Comparison of ENCODE assay signal across 25 mouse cellular contexts in genomic region chr5:125501505-125501904, GRCm38 (mm10). TPM values are rescaled to one million over a fixed set of nuclear protein-coding genes. Genes with fewer than 3 reads are reported as not detected.
A peak's percentile ranks its signal among the peaks of the same experiment; 100 is the strongest.
DNase-seq lines count a peak whose midpoint lies in the region; ATAC-seq and TF ChIP-seq lines count a peak whose summit lies in the region.
"Had no signal": no experiment of that assay in that cellular context is flagged by ENCODE, and none has a peak within 500 bp of the region (broad histone marks: within the 10 kb centered on the region; RNA-seq: fewer than 3 reads in every experiment).

No protein-coding gene starts in this region.

- H3K27me3 ChIP-seq in liver, adult 2 months (ENCODE audit: control insufficient read depth, insufficient read depth, low read length): no peaks in the 10 kb centered on the region
- H3K27me3 ChIP-seq in liver, postnatal 0 days (ENCODE audit: insufficient read depth, low read length): no peaks in the 10 kb centered on the region
- H3K27me3 ChIP-seq: CH12.LX; embryonic facial prominence, embryonic 12.5 days; forebrain, embryonic 13.5 days; forebrain, embryonic 15.5 days; Patski had no signal

- WGBS in liver, adult 2 months: 83% methylated on average over 6 of the region's 6 CpGs
- 62% methylated on average over 6 of the region's 6 CpGs for WGBS in liver, postnatal 0 days (ENCODE audit: insufficient replicate concordance)

- DNase-seq in liver, adult 2 months (ENCODE audit: extremely low read depth, low read depth, low spot score): peak; percentile 67
- DNase-seq in liver, postnatal 0 days: no peak
- DNase-seq in ovary, postnatal 10 days (ENCODE audit: low spot score): no peak
- DNase-seq in layer of hippocampus, adult 9-11 months: no peak
- no peak for DNase-seq in ovary, postnatal 14 days (ENCODE audit: low spot score)
- DNase-seq: adrenal gland, adult 8-10 months; adrenal gland, postnatal 14 days; adrenal gland, postnatal 36 days; B cell, adult 2 months; cerebellum, adult 11-12 months; cerebellum, adult 2 months; cerebellum, adult 9-10 months; cerebellum, postnatal 25 days; forebrain, postnatal 0 days had no signal

- no peak overlapping the region; the same call in 1 of the 2 replicates for H3K27ac ChIP-seq in liver, adult 2 months (replicated peaks; ENCODE audit: insufficient read depth, low read depth, low read length)
- no peak overlapping the region for H3K27ac ChIP-seq in liver, postnatal 0 days (ENCODE audit: low read depth)
- H3K27ac ChIP-seq: embryonic facial prominence, embryonic 10.5 days; embryonic facial prominence, embryonic 12.5 days; forebrain, embryonic 13.5 days; forebrain, embryonic 15.5 days had no signal

- H3K9ac ChIP-seq in liver, adult 2 months (ENCODE audit: low read depth, low read length): no peak overlapping the region
- H3K9ac ChIP-seq in liver, postnatal 0 days (replicated peaks): no peak overlapping the region
- H3K9ac ChIP-seq: embryonic facial prominence, embryonic 12.5 days; forebrain, embryonic 13.5 days; forebrain, embryonic 15.5 days; forebrain, postnatal 0 days had no signal

- peaks cover 39% of the 10 kb centered on the region for H3K36me3 ChIP-seq in liver, adult 2 months (ENCODE audit: control insufficient read depth, insufficient read depth, low read length)
- peaks cover 22% of the 10 kb centered on the region; the same call in 1 of the 2 replicates for H3K36me3 ChIP-seq in liver, postnatal 0 days (replicated peaks; ENCODE audit: insufficient read depth, low read length)

- TF ChIP-seq CTCF in liver, adult 2 months (IDR thresholded peaks at IDR 0.05; ENCODE audit: low read depth, low read length): no peak
- TF ChIP-seq CTCF in liver, postnatal 0 days (IDR thresholded peaks at IDR 0.05; ENCODE audit: low read depth): no peak

- peaks cover 8% of the 10 kb centered on the region; the same call in 1 of the 2 replicates for H3K79me2 ChIP-seq in liver, adult 2 months (ENCODE audit: control insufficient read depth, insufficient read depth, low read length)

- TF ChIP-seq EP300 in liver, postnatal 0 days (IDR thresholded peaks at IDR 0.05; ENCODE audit: low read depth): no peak

- no peak for ATAC-seq in liver, postnatal 0 days
- ATAC-seq in granulocyte monocyte progenitor cell, adult 5-6 weeks (replicated peaks; ENCODE audit: poor library complexity, severe bottlenecking): peak; percentile 58
- ATAC-seq in megakaryocyte progenitor cell, adult 5-6 weeks (replicated peaks; ENCODE audit: poor library complexity): peak; percentile 66
- ATAC-seq: activated CD4-positive, CD25-positive, alpha-beta regulatory T cell, adult 4 months; CD4-positive, CD25-positive, alpha-beta regulatory T cell, adult 4 months; forebrain, embryonic 13.5 days; forebrain, embryonic 15.5 days; forebrain, postnatal 0 days; Patski had no signal

- no peak overlapping the region for H3K4me3 ChIP-seq in liver, adult 2 months (ENCODE audit: insufficient read depth, low read depth, low read length)
- H3K4me3 ChIP-seq in liver, postnatal 0 days (ENCODE audit: low read depth, low read length): no peak overlapping the region
- H3K4me3 ChIP-seq: embryonic facial prominence, embryonic 10.5 days; embryonic facial prominence, embryonic 12.5 days; forebrain, embryonic 13.5 days; forebrain, embryonic 15.5 days had no signal

- TF ChIP-seq POLR2A in liver, adult 2 months (IDR thresholded peaks at IDR 0.05; ENCODE audit: extremely low read depth, insufficient read depth, low read length): no peak

- H3K9me3 ChIP-seq in liver, postnatal 0 days (ENCODE audit: low read length): no peaks in the 10 kb centered on the region
- H3K9me3 ChIP-seq: embryonic facial prominence, embryonic 10.5 days; embryonic facial prominence, embryonic 12.5 days; forebrain, embryonic 13.5 days; forebrain, embryonic 15.5 days; G1E had no signal

- H3K4me2 ChIP-seq in liver, postnatal 0 days (ENCODE audit: low read depth, low read length): no peak overlapping the region
- H3K4me2 ChIP-seq: embryonic facial prominence, embryonic 12.5 days; forebrain, embryonic 13.5 days; forebrain, embryonic 15.5 days had no signal

- peaks cover 13% of the 10 kb centered on the region for H3K4me1 ChIP-seq in liver, adult 2 months (ENCODE audit: control insufficient read depth, insufficient read depth, low read length)
- H3K4me1 ChIP-seq in liver, postnatal 0 days (ENCODE audit: insufficient read depth): no peaks in the 10 kb centered on the region
- H3K4me1 ChIP-seq: embryonic facial prominence, embryonic 12.5 days had no signal

RNA-seq across cellular contexts. Expression of gene Aacs, which starts 25.9 kb away (rescaled TPM):
- 29.3 and 40.9 TPM in 2 replicates for total RNA-seq in liver, adult 2 months (2014; rRNA removed)
- polyA plus RNA-seq in liver, adult 2 months (2012; rRNA removed): 66.8 and 190 TPM in 2 replicates
- polyA plus RNA-seq in liver, postnatal 0 days (2015; fragmentation: Nextera tagmentation; extraction: Ambion mirVana): 3.8 and 4.6 TPM in 2 replicates
- 10.3 and 15.1 TPM in 2 replicates for total RNA-seq in granulocyte monocyte progenitor cell, adult 5-6 weeks (2014; fragmentation: Nextera tagmentation)
- 11.7 and 12.2 TPM in 2 replicates for total RNA-seq in granulocyte monocyte progenitor cell, adult 5-6 weeks (2017)
- 3.8 and 6.0 TPM in 2 replicates for total RNA-seq in megakaryocyte progenitor cell, adult 5-6 weeks (2015)
- 10.4 and 12.7 TPM in 2 replicates for total RNA-seq in megakaryocyte progenitor cell, adult 5-6 weeks (2017)

RNA-seq across cellular contexts. Expression of gene Tmem132b, which starts 30.1 kb away (rescaled TPM):
- 0.07 TPM in 1 of 2 replicates, not detected in the other for total RNA-seq in liver, adult 2 months (2014; rRNA removed)
- not detected in 2 replicates for polyA plus RNA-seq in liver, adult 2 months (2012; rRNA removed)
- not detected in 2 replicates for polyA plus RNA-seq in liver, postnatal 0 days (2015; fragmentation: Nextera tagmentation; extraction: Ambion mirVana)
- not detected in 2 replicates for total RNA-seq in granulocyte monocyte progenitor cell, adult 5-6 weeks (2014; fragmentation: Nextera tagmentation)
- total RNA-seq in granulocyte monocyte progenitor cell, adult 5-6 weeks (2017): not detected in 2 replicates
- total RNA-seq in megakaryocyte progenitor cell, adult 5-6 weeks (2015): not detected in 2 replicates
- total RNA-seq in megakaryocyte progenitor cell, adult 5-6 weeks (2017): not detected in 2 replicates
- total RNA-seq: CH12.LX had no signal
- polyA plus RNA-seq: activated CD4-positive, CD25-positive, alpha-beta regulatory T cell, adult 4 months; G1E; Patski had no signal
